Mouse (Mus musculus) stomach, postnatal 0 days (tissue): ENCODE measurements around the gene Dst.

Experiments
- CTCF ChIP-seq: IDR thresholded peaks from 2 replicates; pipeline ENCODE4 v1.5.1; 2016; ENCODE audit warnings: antibody characterized with exemption, low read depth, mild to moderate bottlenecking, moderate library complexity
- EP300 ChIP-seq: optimal IDR thresholded peaks from 2 replicates; pipeline ENCODE3; 2016; ENCODE audit warnings: antibody characterized with exemption

GRCm38 (mm10) chr1:34043327-34043726 lies 135.3 kb downstream of the Dst start:
- TF ChIP-seq CTCF (no peak), EP300 (no peak)
